24 mouse cellular contexts compared by ENCODE assay signal in genomic region chr14:34280798-34281197, GRCm38 (mm10).
"Had no signal": no experiment of that assay in that cellular context is flagged by ENCODE, and none has a peak within 500 bp of the region (broad histone marks: within the 10 kb centered on the region; RNA-seq: fewer than 3 reads in every experiment).

No protein-coding gene starts in this region.

- H3K27me3 ChIP-seq: heart, embryonic 12.5 days; hindbrain, embryonic 13.5 days; hindbrain, embryonic 15.5 days; kidney, embryonic 15.5 days; limb, embryonic 12.5 days; liver, embryonic 13.5 days; liver, embryonic 15.5 days had no signal

- H3K36me3 ChIP-seq: heart, embryonic 10.5 days; heart, embryonic 12.5 days; hindbrain, embryonic 13.5 days; hindbrain, embryonic 15.5 days; kidney, embryonic 15.5 days; limb, embryonic 12.5 days; liver, embryonic 13.5 days; liver, embryonic 15.5 days had no signal

- H3K4me3 ChIP-seq: gastrocnemius, adult 2 months; heart, embryonic 10.5 days; heart, embryonic 12.5 days; hindbrain, embryonic 13.5 days; hindbrain, embryonic 15.5 days; kidney, embryonic 15.5 days; limb, embryonic 12.5 days; liver, embryonic 13.5 days; liver, embryonic 15.5 days had no signal

- H3K27ac ChIP-seq: gastrocnemius, adult 2 months; heart, embryonic 10.5 days; hindbrain, embryonic 13.5 days; hindbrain, embryonic 15.5 days; hindbrain, postnatal 0 days; kidney, embryonic 15.5 days; kidney, postnatal 0 days; limb, embryonic 12.5 days; liver, embryonic 13.5 days; liver, embryonic 15.5 days had no signal

- H3K9me3 ChIP-seq: heart, embryonic 10.5 days; heart, embryonic 12.5 days; hindbrain, embryonic 13.5 days; hindbrain, embryonic 15.5 days; kidney, embryonic 15.5 days; limb, embryonic 12.5 days; liver, embryonic 13.5 days; liver, embryonic 15.5 days had no signal

- DNase-seq: gastrocnemius, adult 2 months; gastrocnemius, postnatal 10 days; gastrocnemius, postnatal 25 days; heart, adult 18-20 months; heart, postnatal 10 days; heart, postnatal 4 days; kidney, adult 11 months; kidney, adult 2 months; kidney, adult 9 months; kidney, postnatal 14 days; kidney, postnatal 36 days; layer of hippocampus, postnatal 36 days; left cerebral cortex, postnatal 4 days; liver; liver, embryonic 13.5 days had no signal

- H3K4me1 ChIP-seq: heart, embryonic 10.5 days; heart, embryonic 12.5 days; hindbrain, embryonic 13.5 days; hindbrain, embryonic 15.5 days; kidney, embryonic 15.5 days; limb, embryonic 12.5 days; liver, embryonic 13.5 days; liver, embryonic 15.5 days had no signal

- ATAC-seq: hindbrain, postnatal 0 days had no signal
